Mouse (Mus musculus) intestine, embryonic 15.5 days (tissue): ENCODE data around the gene Acsbg2. TPM values are rescaled to one million over a fixed set of nuclear protein-coding genes. Genes with fewer than 3 reads are reported as not detected.
"Not testable (repeated sequence)": the region's sequence is repeated elsewhere in the genome, so short reads cannot be mapped to it uniquely, and the experiment has no call there.

Source experiments
- ATAC-seq: fragments of 200-750 bp; cut with Nextera tagmentation; 2 replicates; pipeline ENCODE4 v1.8.0; 2017; ENCODE audit warnings: moderate TSS enrichment, moderate library complexity
- H3K27ac ChIP-seq: fragments of 300-500 bp; sonication (generic); 2 replicates; pipeline ENCODE4 v1.5.1; 2015; ENCODE audit warnings: mild to moderate bottlenecking, inconsistent platforms
- H3K27me3 ChIP-seq: fragments of 300-500 bp; sonication (generic); replicated peaks from 2 replicates; pipeline ENCODE4 v1.6.1; 2015; ENCODE audit warnings: inconsistent platforms
- H3K36me3 ChIP-seq: fragments of 300-500 bp; sonication (generic); 2 replicates; pipeline ENCODE4 v1.6.1; 2015; ENCODE audit warnings: inconsistent platforms
- H3K4me1 ChIP-seq: fragments of 300-500 bp; sonication (generic); replicated peaks from 2 replicates; pipeline ENCODE4 v1.6.1; 2015; ENCODE audit warnings: inconsistent platforms
- H3K4me2 ChIP-seq: fragments of 300-500 bp; sonication (generic); replicated peaks from 2 replicates; pipeline ENCODE4 v1.6.1; 2015; ENCODE audit warnings: mild to moderate bottlenecking, inconsistent platforms
- H3K4me3 ChIP-seq: fragments of 300-500 bp; sonication (generic); replicated peaks from 2 replicates; pipeline ENCODE4 v1.5.1; 2015; ENCODE audit warnings: inconsistent platforms
- H3K9ac ChIP-seq: fragments of 300-500 bp; sonication (generic); 2 replicates; pipeline ENCODE4 v1.6.1; 2015; ENCODE audit warnings: inconsistent platforms
- H3K9me3 ChIP-seq: fragments of 300-500 bp; sonication (generic); 2 replicates; pipeline ENCODE4 v1.6.1; 2016; ENCODE audit warnings: inconsistent platforms
- WGBS: fragments of 180-500 bp; shearing (Covaris S2); methylation state at CpG from one replicate; pipeline ENCODE4 v1.1.7; 2015; 5-methylcytosine and 5-hydroxymethylcytosine counted together
- polyA plus RNA-seq: library from polyadenylated mRNA; unstranded; fragments of >200 nt; fragmentation: Nextera tagmentation; extraction: Ambion mirVana; gene quantifications from 2 replicates; pipeline ENCODE4 v1.2.1, GENCODE M21; 2015

Acsbg2 gene
- polyA plus RNA-seq, result not detected in 2 replicates

DNA sequence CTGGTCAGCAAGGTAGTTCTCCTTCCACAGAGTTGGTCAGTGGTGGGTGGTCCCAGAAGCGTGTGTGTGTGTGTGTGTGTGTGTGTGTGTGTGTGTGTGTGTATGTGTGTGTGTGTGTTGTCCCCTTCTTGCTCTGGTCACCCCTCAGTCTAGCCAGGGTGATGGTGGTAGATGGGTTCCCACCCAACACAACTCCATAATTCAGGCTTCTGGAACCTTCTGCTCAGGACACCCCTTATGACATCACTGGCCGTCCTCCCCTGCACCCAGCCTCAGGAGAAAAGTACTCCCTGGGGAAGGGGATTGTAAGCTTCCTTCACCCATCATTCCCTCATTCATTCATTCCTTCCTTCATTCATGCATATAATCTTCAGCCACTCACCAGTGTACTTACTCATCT, at the start of gene Acsbg2:
TSS of gene Acsbg2 (minus strand) at position 211 of the 400 bp plus-strand sequence.
- H3K4me1 ChIP-seq, result no peaks in the 10 kb centered on the region
- WGBS, result 90% methylated on average over 2 of the region's 2 CpGs
- no peak within 1 kb of the TSS for H3K27ac ChIP-seq
- H3K4me3 ChIP-seq, result no peak within 1 kb of the TSS
- H3K27me3 ChIP-seq, result no peaks in the 10 kb centered on the region
- ATAC-seq, result no peak
- no peaks in the 10 kb centered on the region for H3K9me3 ChIP-seq
- H3K4me2 ChIP-seq, result no peak within 1 kb of the TSS
- H3K9ac ChIP-seq, result no peak within 1 kb of the TSS
- H3K36me3 ChIP-seq, result no peaks in the 10 kb centered on the region

DNA sequence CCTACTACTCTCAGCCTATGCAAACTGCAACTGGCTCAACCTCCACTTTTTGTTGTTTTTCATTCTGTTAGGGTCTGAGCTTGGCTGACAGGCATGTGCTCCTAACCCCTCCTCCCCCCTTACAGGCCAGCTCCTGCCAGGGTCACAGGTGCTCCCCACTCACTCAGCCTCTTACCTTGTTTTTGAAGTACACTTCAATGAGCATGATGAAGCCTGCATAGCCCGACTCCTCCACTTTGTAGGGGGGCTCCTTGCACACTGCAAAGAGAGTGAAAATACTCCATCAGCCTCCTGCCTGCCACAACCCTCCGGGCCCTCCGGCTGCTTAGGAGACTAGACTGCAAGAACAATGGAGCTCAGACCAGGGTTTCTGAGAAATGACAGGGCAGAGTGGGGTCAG, 45.5 kb upstream of the Acsbg2 start:
- no peak overlapping the region for H3K27ac ChIP-seq
- no peak for ATAC-seq
- WGBS, result 78% methylated on average over 3 of the region's 3 CpGs
- no peaks in the 10 kb centered on the region for H3K9me3 ChIP-seq
- H3K9ac ChIP-seq, result no peak overlapping the region
- no peaks in the 10 kb centered on the region for H3K27me3 ChIP-seq
- H3K4me3 ChIP-seq, result no peak overlapping the region
- no peak overlapping the region for H3K4me2 ChIP-seq
- H3K36me3 ChIP-seq, result peaks cover 28% of the 10 kb centered on the region
- H3K4me1 ChIP-seq, result no peaks in the 10 kb centered on the region

DNA sequence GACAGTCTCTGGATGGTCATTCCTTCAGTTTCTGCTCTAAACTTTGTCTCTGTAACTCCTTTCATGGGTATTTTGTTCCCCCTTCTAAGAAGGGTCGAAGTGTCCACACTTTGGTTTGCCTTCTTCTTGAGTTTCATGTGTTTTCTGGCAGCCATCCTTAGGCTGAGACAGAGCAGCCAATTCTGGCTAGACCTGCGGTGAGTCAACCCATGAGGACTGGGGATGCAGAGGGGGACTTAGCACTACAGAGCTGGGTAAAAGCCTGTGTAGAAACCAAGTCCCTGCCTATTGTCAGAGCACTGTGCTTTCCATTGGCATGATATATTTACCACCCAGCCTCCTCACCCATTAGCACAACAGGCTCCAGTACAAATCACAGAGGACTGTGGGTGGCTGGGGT, 42.9 kb upstream of the Acsbg2 start:
- H3K9me3 ChIP-seq, result no peaks in the 10 kb centered on the region
- H3K4me1 ChIP-seq, result no peaks in the 10 kb centered on the region
- H3K9ac ChIP-seq, result no peak overlapping the region
- H3K27me3 ChIP-seq, result no peaks in the 10 kb centered on the region
- WGBS, result 94% methylated on average over 2 of the region's 2 CpGs
- ATAC-seq, result no peak
- no peak overlapping the region for H3K4me3 ChIP-seq
- no peak overlapping the region for H3K4me2 ChIP-seq
- H3K36me3 ChIP-seq, result peaks cover 24% of the 10 kb centered on the region
- H3K27ac ChIP-seq, result no peak overlapping the region

DNA sequence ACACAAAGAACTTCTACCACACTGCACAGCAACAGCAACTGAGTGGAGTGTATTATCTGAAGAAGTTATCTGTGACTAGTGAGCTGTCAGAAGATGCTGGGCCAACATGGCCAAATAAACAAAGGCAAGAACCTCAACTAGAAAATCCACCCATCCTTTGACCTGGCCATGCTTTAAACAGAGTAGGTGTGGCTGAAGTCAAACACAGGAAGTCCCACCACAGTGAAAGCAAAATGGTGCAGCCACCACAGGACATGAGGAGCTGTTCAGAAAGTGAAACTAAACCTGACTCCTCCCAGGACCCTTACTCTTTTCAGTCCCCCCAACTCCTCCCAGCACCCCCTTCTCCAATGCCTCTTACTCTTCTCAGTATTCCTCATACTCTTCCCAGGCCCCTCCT, 39.2 kb upstream of the Acsbg2 start:
- Histone ChIP-seq H3K4me1 (no peaks in the 10 kb centered on the region), H3K9ac (no peak overlapping the region), H3K27me3 (no peaks in the 10 kb centered on the region), H3K4me3 (no peak overlapping the region), H3K4me2 (no peak overlapping the region), H3K27ac (no peak overlapping the region), H3K9me3 (no peaks in the 10 kb centered on the region), H3K36me3 (peaks cover 14% of the 10 kb centered on the region)
- ATAC-seq, result no peak

DNA sequence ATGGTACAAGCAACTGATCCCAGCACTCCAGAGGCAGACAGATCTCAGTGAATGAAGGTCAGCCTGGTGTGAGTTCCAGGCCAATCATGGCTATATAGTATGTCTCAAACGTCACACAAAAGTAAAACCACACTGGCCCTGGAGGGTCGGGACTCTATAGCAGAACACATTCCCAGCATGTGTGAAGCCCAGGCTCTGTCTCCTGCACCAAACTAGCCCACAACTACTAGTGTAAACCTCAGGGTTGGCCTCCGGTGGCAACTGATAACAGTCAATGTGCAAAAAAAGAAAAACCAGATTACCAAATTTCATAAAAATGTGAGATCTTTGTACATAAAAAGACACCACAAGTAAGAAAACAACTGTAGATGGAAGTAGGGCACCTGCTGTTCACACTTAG, 38.8 kb upstream of the Acsbg2 start:
- H3K4me3 ChIP-seq, result no peak overlapping the region

DNA sequence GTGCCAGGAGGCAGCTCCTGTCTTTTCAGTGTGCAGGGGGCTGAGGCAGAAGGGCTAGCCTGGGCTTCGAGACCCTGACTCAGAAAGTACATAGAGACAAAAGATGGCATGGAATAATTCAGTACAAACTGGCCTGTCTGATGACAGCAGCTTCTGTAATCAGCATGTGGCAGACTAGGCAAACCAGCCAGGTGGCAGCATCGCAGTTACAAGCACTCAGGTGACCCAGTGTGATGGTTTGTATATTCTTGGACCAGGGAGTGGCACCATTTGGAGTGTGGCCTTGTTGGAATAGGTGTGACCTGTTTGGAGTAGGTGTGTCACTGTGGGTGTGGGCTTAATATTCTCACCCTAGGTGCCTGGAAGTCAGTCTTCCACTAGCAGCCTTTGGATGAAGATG, 35.5 kb upstream of the Acsbg2 start:
- WGBS, result 88% methylated on average over 2 of the region's 2 CpGs
- not testable (repeated sequence) for H3K4me3 ChIP-seq, H3K27ac ChIP-seq, H3K27me3 ChIP-seq, H3K9ac ChIP-seq, H3K4me2 ChIP-seq, H3K9me3 ChIP-seq, ATAC-seq
- Histone ChIP-seq H3K4me1 (peaks cover 11% of the 10 kb centered on the region), H3K36me3 (peaks cover 13% of the 10 kb centered on the region)

More for the DNA sequence above, 38.8 kb upstream of the Acsbg2 start:
- no peak for ATAC-seq
- Histone ChIP-seq H3K9ac (no peak overlapping the region), H3K4me2 (no peak overlapping the region), H3K9me3 (no peaks in the 10 kb centered on the region), H3K27me3 (no peaks in the 10 kb centered on the region), H3K4me1 (peaks cover 2% of the 10 kb centered on the region; the same call in 1 of the 2 replicates), H3K27ac (no peak overlapping the region), H3K36me3 (peaks cover 14% of the 10 kb centered on the region)
- WGBS, result 90% methylated on average over 3 of the region's 3 CpGs

DNA sequence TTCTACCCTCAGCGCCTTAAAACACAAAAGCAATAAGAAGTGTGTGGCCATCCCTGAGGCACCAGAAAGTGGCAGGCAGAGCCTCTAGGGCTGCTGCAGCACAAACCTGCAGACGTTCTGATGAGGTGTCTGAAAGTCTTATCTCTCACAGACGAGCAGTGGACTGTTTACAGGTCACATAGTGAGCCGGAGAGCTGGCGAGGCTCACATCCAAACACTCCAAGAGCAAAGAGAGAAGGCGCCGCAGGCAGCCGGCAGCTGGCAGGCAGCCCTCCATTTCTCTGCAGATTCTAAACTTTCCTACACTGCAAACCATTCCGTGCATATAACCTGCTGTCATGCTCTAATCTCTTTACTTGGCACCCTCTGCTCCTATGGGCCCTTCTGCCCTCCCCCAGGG, 33.6 kb upstream of the Acsbg2 start:
- Histone ChIP-seq H3K9ac (no peak overlapping the region), H3K4me1 (peaks cover 11% of the 10 kb centered on the region), H3K27ac (peak overlapping the region; percentile 5; the same call in 1 of the 2 replicates), H3K9me3 (no peaks in the 10 kb centered on the region), H3K27me3 (no peaks in the 10 kb centered on the region), H3K36me3 (peaks cover 24% of the 10 kb centered on the region), H3K4me2 (no peak overlapping the region), H3K4me3 (no peak overlapping the region)
- 35% methylated on average over 9 of the region's 9 CpGs for WGBS
- no peak for ATAC-seq

DNA sequence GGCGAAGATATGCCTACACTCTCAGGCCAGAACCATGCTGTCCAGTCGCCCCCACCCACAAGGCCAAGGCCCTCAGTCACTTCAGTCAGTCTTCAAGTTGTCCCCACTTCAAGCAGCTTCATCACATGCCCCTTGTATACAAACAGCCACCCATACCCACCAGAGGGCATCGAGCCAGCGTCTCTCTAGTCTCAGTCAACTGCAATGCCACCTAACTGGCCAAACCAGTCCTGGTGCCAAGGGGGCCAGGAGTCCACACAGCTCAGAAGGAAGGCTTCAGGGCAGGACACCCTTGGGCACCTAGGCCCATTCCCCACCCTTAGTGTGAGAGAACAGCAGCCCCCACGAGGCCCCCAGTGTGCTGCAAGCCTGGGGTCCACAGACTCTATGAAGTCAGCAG, 32.8 kb upstream of the Acsbg2 start:
- peaks cover 29% of the 10 kb centered on the region for H3K36me3 ChIP-seq

DNA sequence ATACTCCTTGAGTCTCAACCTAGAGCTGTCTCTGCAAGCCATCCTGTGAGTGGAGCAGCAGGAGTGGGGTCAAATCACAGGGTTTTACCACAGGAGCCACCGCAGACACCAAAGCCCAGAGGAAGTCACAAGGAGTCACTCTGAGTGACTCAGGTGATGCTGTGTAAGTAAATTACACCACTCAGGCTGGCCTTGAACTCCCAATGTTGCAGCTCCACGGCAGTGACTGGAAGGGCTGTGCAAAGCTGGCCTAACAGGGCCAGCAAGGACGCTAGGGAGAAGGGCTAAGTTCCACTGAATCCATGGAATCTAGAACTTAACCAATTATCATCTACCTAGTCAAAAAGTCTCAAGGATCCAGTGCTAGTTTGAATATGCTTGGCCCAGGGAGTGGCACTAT, 31.9 kb upstream of the Acsbg2 start:
- 89% methylated on average over 3 of the region's 3 CpGs for WGBS
- no peak overlapping the region for H3K4me3 ChIP-seq
- no peak overlapping the region for H3K4me2 ChIP-seq
- H3K27me3 ChIP-seq, result no peaks in the 10 kb centered on the region
- no peak overlapping the region for H3K9ac ChIP-seq
- peaks cover 32% of the 10 kb centered on the region for H3K36me3 ChIP-seq
- H3K9me3 ChIP-seq, result no peaks in the 10 kb centered on the region
- ATAC-seq, result no peak
- peaks cover 11% of the 10 kb centered on the region for H3K4me1 ChIP-seq
- H3K27ac ChIP-seq, result no peak overlapping the region

More for the DNA sequence above, 32.8 kb upstream of the Acsbg2 start:
- Histone ChIP-seq H3K9ac (no peak overlapping the region), H3K27me3 (no peaks in the 10 kb centered on the region), H3K27ac (no peak overlapping the region), H3K4me3 (no peak overlapping the region), H3K4me2 (no peak overlapping the region), H3K9me3 (no peaks in the 10 kb centered on the region), H3K4me1 (peaks cover 11% of the 10 kb centered on the region)
- WGBS, result 75% methylated on average over 5 of the region's 5 CpGs
- ATAC-seq, result 0 out of 2 replicates have a peak, but pooled peaks have one; percentile 54

DNA sequence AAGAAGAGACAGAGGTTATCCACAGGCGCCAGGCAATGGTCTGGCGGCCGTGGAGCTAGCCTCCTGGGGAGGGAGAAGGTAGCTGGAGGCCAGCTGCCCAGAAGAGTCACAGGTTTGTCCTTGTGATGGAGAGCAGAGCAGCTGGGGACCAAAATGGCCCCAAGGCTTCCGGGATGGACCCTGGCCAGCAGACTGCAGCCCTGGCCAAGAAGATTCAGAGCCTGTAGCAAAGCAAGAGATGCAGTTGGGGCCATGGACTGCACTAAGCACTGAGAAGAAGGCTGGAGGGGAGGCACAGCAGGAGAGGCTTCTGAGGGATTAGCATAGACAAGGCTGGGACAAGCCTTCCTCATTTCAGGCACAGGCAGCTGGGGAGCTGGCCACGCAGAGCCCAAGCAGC, 28.5 kb upstream of the Acsbg2 start:
- H3K27me3 ChIP-seq, result no peaks in the 10 kb centered on the region
- no peak overlapping the region for H3K27ac ChIP-seq
- H3K9ac ChIP-seq, result no peak overlapping the region
- no peak for ATAC-seq
- H3K4me2 ChIP-seq, result no peak overlapping the region
- peaks cover 6% of the 10 kb centered on the region for H3K4me1 ChIP-seq
- peaks cover 43% of the 10 kb centered on the region for H3K36me3 ChIP-seq
- H3K9me3 ChIP-seq, result no peaks in the 10 kb centered on the region
- H3K4me3 ChIP-seq, result no peak overlapping the region
- 87% methylated on average over 5 of the region's 5 CpGs for WGBS

DNA sequence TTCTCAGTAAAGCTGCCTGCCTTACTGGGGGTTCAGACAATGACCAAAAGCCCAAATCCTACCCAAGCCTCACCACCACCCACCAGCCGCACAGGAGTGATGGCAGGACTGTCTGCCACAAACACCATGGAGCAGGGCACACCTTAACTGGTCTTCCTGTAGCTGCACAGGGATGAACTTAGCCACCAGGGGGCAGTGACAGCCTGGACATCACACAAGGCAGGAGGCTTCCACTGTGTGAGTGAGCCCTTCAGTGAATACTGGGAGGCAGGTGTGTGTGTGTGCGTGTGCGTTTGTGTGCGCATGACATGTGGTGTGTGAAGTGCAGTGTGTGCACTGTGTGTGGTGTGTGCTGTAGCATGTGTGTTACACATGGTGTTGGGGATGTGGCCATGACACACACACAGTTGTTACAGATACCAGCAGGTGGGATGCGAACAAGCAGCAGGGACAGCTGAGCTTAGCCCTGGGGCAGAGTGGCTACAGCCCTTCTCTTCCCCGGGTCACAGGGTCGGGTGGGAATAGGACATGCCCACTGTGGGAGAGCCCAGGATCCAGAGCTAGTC, 23.5 kb upstream of the Acsbg2 start:
- ATAC-seq, result peak; percentile 83
- H3K27me3 ChIP-seq, result no peaks in the 10 kb centered on the region
- H3K4me3 ChIP-seq, result no peak overlapping the region
- WGBS, result 81% methylated on average over 7 of the region's 7 CpGs
- H3K4me1 ChIP-seq, result no peaks in the 10 kb centered on the region
- no peak overlapping the region for H3K4me2 ChIP-seq
- peaks cover 55% of the 10 kb centered on the region for H3K36me3 ChIP-seq
- no peak overlapping the region for H3K27ac ChIP-seq
- H3K9ac ChIP-seq, result no peak overlapping the region
- no peaks in the 10 kb centered on the region for H3K9me3 ChIP-seq

DNA sequence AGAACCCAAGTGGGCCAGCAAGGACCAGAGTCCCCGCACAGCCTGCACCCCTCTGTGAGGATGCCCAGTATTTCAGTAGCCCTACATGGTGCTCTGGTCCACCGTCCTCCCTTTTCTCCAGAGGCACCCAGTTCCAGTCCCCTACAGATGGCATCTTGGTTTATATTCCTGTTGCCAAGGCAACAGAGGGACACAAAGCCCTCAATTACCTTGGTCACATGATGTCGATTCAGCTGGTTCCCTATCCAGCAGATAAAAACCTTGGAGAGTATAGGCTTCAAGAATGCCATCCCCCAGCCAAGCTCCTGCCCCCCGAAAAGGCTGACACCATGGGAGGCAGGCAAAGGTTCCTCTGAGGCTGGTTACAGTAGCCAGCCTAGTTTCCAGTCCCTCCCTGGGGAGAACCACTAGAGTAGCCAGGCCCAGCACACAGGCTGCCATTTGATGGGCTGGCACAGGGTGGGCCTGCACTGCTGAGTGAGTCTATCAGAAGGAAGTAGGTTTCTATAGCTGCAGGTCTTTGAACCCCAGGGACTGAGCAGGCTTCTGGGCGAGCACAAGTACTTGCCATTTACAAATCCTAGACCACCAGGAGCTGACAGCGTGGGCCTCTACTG, 22.4 kb upstream of the Acsbg2 start:
- no peaks in the 10 kb centered on the region for H3K9me3 ChIP-seq
- no peak overlapping the region for H3K4me2 ChIP-seq
- no peaks in the 10 kb centered on the region for H3K4me1 ChIP-seq
- H3K27me3 ChIP-seq, result no peaks in the 10 kb centered on the region
- no peak overlapping the region for H3K27ac ChIP-seq
- no peak overlapping the region for H3K9ac ChIP-seq
- ATAC-seq, result no peak
- peaks cover 57% of the 10 kb centered on the region for H3K36me3 ChIP-seq
- H3K4me3 ChIP-seq, result no peak overlapping the region
- 86% methylated on average over 6 of the region's 6 CpGs for WGBS

DNA sequence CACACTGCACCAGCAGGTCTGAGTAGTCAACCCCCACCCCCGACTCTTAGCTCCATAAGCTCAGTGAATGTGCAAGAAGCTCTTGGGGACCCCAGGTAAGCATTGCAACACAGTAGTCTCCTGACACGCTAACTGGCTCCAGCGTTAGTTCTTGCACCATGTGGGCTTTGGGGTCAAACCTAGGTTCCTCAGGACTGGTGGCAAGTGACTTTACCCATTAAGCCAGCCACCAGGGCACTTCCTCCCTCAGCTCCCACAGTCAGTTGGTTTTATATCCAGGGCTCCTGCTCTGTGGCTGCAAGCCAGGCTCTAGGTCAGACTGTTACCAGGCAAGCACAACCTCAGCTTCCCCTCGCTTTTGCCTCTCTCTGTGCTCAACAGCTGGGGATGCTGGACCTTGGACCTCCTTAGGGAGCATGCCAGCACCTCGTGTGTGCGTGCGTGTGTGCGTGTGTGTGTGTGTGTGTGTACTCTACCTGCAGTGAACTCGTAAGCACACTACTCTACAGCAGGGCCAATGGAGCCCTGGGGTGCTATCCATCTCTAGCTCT, 21.2 kb upstream of the Acsbg2 start:
- ATAC-seq, result no peak
- Histone ChIP-seq H3K4me3 (no peak overlapping the region), H3K36me3 (peaks cover 53% of the 10 kb centered on the region), H3K27me3 (no peaks in the 10 kb centered on the region), H3K4me2 (no peak overlapping the region), H3K9ac (no peak overlapping the region), H3K9me3 (no peaks in the 10 kb centered on the region), H3K27ac (no peak overlapping the region), H3K4me1 (no peaks in the 10 kb centered on the region)
- WGBS, result 87% methylated on average over 9 of the region's 9 CpGs
